ENCODE assay signal across 20 mouse cellular contexts in the genomic region with DNA sequence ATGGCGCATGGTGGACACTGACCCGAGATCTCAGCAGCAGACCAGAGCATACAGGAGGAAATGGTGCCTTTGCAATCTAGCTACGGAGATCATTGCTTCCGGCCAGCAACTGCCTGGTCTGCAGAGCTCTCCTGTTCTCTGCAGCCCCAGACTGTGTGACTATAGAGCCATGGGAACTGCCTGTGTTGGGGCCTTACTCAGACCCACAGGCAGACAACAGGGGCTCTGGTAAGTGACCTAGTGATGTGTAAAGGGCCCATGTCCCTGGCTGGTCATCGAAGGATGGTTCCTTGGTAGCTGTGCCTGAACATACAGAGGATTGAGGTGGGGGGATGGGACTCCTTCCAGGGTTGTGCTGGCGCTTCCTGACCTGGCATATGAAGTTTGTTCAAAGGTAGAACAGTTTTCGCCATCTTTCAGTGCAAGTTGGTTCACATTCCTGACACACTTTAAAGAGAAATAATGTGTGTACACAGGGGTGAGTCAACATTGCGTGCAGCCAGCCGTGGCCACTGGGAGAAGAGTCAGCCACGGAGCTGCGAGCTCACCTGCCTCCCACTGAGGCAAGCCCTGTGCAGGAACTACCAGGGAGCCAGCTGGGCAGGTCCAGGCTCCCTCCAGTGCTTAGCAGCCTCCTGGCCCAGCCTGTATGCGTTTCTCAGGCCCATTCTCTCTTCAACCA. TPM values are rescaled to one million over a fixed set of nuclear protein-coding genes. Genes with fewer than 3 reads are reported as not detected.
DNase-seq lines count a peak whose midpoint lies in the region; ATAC-seq lines count a peak whose summit lies in the region.
"Had no signal": no experiment of that assay in that cellular context is flagged by ENCODE, and none has a peak within 500 bp of the region (broad histone marks: within the 10 kb centered on the region; RNA-seq: fewer than 3 reads in every experiment).

No protein-coding gene starts in this region.

- H3K9me3 ChIP-seq in lung, embryonic 15.5 days, result no peaks in the 10 kb centered on the region
- H3K9me3 ChIP-seq: hindbrain, embryonic 10.5 days; limb, embryonic 15.5 days; neural tube, embryonic 15.5 days had no signal

- intact Hi-C loops in heart, postnatal 36 days (cut with DNase I), result no loop called here

- H3K4me3 ChIP-seq in lung, embryonic 15.5 days, result no peak overlapping the region
- H3K4me3 ChIP-seq: hindbrain, embryonic 10.5 days; layer of hippocampus, adult 2 months; limb, embryonic 15.5 days; neural tube, embryonic 15.5 days had no signal

- peaks cover 25% of the 10 kb centered on the region for H3K4me1 ChIP-seq in lung, embryonic 15.5 days
- H3K4me1 ChIP-seq: neural tube, embryonic 15.5 days had no signal

- H3K27me3 ChIP-seq in lung, embryonic 15.5 days, result no peaks in the 10 kb centered on the region
- H3K27me3 ChIP-seq: neural tube, embryonic 15.5 days had no signal

- no peaks in the 10 kb centered on the region for H3K36me3 ChIP-seq in lung, embryonic 15.5 days
- H3K36me3 ChIP-seq: hindbrain, embryonic 10.5 days; limb, embryonic 15.5 days; neural tube, embryonic 15.5 days had no signal

- ATAC-seq in lung, embryonic 15.5 days (ENCODE audit: borderline replicate concordance, extremely low read depth, low FRiP score, low TSS enrichment), result peak; percentile 73
- ATAC-seq: forebrain, postnatal 0 days had no signal

- peak overlapping the region; percentile 86 for H3K27ac ChIP-seq in lung, embryonic 15.5 days
- H3K27ac ChIP-seq: hindbrain, embryonic 10.5 days; layer of hippocampus, adult 2 months; limb, embryonic 15.5 days; neural tube, embryonic 15.5 days had no signal

- DNase-seq in urinary bladder, adult 18-20 months (ENCODE audit: low spot score in 2 of 2), result peak; percentile 47 to 79
- no peak for DNase-seq in urinary bladder, postnatal 10 days (ENCODE audit: low spot score)
- DNase-seq in kidney, postnatal 10 days, result peak; percentile 60
- peak; percentile 40 for DNase-seq in urinary bladder, postnatal 25 days (ENCODE audit: low spot score)
- no peak for DNase-seq in layer of hippocampus, adult 18-20 months (ENCODE audit: low spot score in 2 of 2)
- DNase-seq in layer of hippocampus, postnatal 14 days (ENCODE audit: low spot score in 2 of 2), result no peak
- DNase-seq in heart, postnatal 36 days, result no peak
- DNase-seq: adrenal gland, postnatal 14 days; cerebellum, adult 2 months; forebrain, postnatal 0 days; right cerebral cortex, postnatal 4 days; thymus, adult 18-20 months had no signal

- WGBS in lung, embryonic 15.5 days, result 61% methylated on average over 12 of the region's 12 CpGs

- no peak overlapping the region for H3K4me2 ChIP-seq in lung, embryonic 15.5 days
- H3K4me2 ChIP-seq: limb, embryonic 15.5 days; neural tube, embryonic 15.5 days had no signal

- H3K9ac ChIP-seq in lung, embryonic 15.5 days, result no peak overlapping the region
- H3K9ac ChIP-seq: forebrain, postnatal 0 days; limb, embryonic 15.5 days; neural tube, embryonic 15.5 days had no signal

RNA-seq across cellular contexts. Expression of a gene that starts 39.7 kb away (rescaled TPM):
- polyA plus RNA-seq in lung, embryonic 15.5 days (2015; fragmentation: Nextera tagmentation; extraction: Ambion mirVana), result 40.9 and 44.9 TPM in 2 replicates
- 1 to 10 TPM; 1.2 to 1.3 TPM for total RNA-seq in layer of hippocampus, adult 18-20 months (2021)
- 1 to 10 TPM; 2.7 to 3.3 TPM for total RNA-seq in layer of hippocampus, postnatal 14 days (2021)
- 1 to 10 TPM; 6.2 to 6.9 TPM for total RNA-seq in heart, postnatal 36 days (2021)

RNA-seq across cellular contexts. Expression of a gene that starts 57.5 kb away (rescaled TPM):
- polyA plus RNA-seq in lung, embryonic 15.5 days (2015; fragmentation: Nextera tagmentation; extraction: Ambion mirVana), result 0.62 TPM in 1 of 2 replicates, not detected in the other
- total RNA-seq in layer of hippocampus, adult 18-20 months (2021), result not detected
- total RNA-seq in layer of hippocampus, postnatal 14 days (2021), result not detected
- total RNA-seq in heart, postnatal 36 days (2021), result not detected
- total RNA-seq: adrenal gland, postnatal 14 days; forebrain, postnatal 0 days; layer of hippocampus, adult 2 months; midbrain, postnatal 0 days had no signal
- polyA plus RNA-seq: C2C12; cerebellum, adult 2 months; forebrain, postnatal 0 days; gonadal fat pad, adult 2 months; hindbrain, embryonic 10.5 days; limb, embryonic 15.5 days; midbrain, postnatal 0 days; neural tube, embryonic 15.5 days had no signal

Comparison
In these comparisons a context has a peak if more than half of its experiments do, and no peak if none do; other contexts are left out.
1. DNase-seq: peak in urinary bladder, adult 18-20 months (2 of 2), kidney, postnatal 10 days (single experiment) and urinary bladder, postnatal 25 days (single experiment); none in urinary bladder, postnatal 10 days (single experiment), layer of hippocampus, adult 18-20 months (0 of 2), layer of hippocampus, postnatal 14 days (0 of 2) and heart, postnatal 36 days (0 of 2).